Mouse (Mus musculus): ENCODE results near the gene Coch.

Gene Coch

DNA sequence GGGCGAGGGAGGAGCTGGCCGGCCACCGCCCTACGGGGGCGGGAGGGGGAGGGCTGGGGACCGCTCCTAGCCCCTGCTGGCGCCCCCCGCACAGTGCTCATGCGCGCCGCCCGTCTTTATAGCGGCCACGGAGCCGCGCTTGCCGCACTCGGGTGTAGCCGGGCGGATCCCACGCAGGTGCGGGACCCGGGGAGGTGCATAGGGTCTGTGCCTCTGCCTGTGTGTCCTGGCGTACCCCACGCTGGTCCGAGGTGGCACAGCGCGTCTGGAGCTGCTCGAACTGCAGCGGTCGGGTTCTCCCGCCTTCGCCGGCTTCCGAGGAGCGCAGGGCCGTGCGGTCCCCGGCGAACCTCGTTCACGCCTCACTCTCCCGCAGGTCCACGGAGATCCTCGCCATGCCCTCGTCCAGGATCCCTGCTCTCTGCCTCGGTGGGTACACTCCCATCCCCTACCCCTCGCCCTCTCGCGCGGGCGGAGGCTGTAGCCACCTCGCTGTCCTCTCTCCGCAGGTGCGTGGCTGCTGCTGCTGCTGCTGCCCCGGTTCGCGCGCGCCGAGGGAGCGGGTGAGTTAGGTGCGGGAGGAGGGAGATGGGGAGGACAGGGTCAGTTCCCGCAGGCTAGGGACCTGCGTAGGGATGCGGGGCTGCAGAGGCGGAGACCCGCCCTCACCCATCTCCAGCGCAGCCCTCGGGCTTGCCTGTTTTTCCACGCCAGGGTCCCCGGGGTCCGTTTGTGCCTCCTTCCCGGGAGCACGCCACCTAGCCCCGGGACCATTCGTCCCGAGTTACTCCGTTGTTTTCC lies at the start of gene Coch:
Coch (plus strand) TSS at position 113 of the 801 bp plus-strand sequence.
- no peak for TF ChIP-seq GATA4 (IDR thresholded peaks at IDR 0.05; ENCODE audit: insufficient replicate concordance, low read length)

DNA sequence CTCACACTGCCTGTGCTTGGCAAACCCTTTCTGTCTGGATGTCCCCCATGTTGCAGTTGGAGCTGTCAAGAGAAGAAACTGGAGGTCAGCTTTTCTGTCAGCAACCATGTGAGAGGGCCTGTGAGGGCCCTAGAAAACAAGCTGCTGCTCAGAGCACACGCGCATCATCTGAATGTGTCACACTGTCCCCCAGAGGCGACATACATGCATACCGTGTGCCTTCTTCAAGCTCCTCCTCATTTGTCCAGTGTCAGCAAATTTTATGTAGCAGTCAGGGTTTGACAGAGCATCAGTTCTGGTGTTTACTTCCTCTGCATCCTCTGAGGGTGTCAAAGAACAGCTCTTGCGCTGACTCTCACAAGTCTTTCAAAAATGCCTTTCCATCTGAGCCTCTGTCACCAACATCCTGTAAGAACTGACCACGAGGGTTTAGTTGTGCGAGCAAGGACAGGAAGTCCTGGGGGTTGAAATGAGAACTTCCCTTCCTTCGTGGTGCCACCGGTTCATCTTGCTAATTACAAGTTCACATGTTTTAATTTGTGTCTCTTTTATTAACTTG lies 49.7 kb upstream of the Coch start:
- TF ChIP-seq GATA4 (IDR thresholded peaks at IDR 0.05; ENCODE audit: insufficient replicate concordance, low read length): no peak

DNA sequence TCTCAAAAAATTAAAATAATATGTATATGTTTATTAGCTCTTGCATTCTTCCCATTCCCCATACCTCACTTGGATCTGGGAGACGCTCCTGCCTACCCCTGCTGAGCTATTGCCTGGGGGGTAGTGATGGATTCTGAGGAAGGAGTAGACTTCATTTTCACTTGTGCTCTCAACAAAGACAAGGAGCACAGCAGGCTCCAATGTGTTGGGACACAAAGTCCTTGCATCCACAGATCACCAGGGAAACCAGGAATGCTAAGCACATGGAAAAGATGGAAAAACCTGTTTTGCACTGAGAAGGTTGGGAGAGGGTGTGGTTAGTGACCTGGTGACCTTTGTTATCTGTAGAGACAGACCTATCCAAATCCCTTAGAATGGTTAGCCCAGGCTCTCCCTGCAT lies 38.1 kb upstream of the Coch start:
- TF ChIP-seq GATA4 (IDR thresholded peaks at IDR 0.05; ENCODE audit: insufficient replicate concordance, low read length): no peak

DNA sequence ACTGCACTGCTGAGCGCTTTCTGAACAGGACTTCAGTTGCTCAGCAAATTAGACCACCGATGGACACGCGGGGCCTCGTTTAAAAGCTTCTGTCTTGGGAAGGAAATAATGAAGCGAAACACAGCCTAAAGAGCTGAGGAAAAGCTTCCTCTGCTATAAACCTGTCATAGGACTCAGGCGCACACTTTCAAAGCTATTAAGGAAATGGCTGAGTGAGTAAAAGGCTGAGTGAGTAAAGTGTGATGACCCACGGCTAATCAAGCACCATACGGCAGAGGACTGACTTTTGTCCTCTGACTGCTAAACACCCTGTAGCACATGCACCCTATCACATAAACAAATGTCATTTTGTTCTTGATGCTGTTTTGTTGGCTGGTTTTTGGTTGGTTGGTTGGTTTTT lies 31.7 kb upstream of the Coch start:
- TF ChIP-seq GATA4 (IDR thresholded peaks at IDR 0.05; ENCODE audit: insufficient replicate concordance, low read length): no peak

DNA sequence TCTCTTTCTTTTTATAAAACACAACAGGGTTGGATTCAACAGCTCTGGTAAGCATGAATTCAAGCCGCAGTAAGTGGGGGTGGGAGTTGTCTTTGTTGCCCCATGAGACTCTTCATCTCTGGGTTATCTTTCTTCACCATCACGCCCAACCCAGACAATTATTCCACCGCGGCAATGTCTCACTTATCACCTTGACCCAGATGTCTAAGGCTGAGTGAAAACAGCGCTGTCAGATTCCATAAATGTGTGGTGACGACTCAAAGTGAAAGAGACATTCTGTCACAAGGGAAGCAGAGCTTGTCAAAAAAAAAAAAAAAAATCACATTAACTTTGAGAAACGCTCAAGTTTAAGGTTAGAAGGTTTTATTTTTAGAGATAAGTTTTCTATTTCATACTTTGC lies 25.9 kb upstream of the Coch start:
- TF ChIP-seq GATA4 (IDR thresholded peaks at IDR 0.05; ENCODE audit: insufficient replicate concordance, low read length): no peak

DNA sequence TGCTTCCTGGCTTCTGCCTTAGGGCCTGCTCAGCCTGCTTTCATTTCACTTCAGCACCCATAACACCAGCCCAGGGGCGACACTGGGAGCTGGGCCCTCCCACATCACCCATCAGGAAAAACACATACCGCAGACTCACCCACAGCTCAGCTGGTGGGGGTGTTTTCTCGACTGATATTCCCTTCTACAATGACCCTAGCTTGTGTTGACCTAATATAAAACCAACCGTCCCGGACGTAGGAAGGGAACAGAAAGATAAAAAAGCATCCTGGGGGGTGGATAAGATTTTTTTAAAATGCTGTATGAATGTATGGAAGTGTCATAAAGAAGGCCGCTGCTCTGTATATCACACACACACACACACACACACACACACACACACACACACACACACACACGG lies 23.7 kb upstream of the Coch start:
- no peak for TF ChIP-seq GATA4 (IDR thresholded peaks at IDR 0.05; ENCODE audit: insufficient replicate concordance, low read length)

DNA sequence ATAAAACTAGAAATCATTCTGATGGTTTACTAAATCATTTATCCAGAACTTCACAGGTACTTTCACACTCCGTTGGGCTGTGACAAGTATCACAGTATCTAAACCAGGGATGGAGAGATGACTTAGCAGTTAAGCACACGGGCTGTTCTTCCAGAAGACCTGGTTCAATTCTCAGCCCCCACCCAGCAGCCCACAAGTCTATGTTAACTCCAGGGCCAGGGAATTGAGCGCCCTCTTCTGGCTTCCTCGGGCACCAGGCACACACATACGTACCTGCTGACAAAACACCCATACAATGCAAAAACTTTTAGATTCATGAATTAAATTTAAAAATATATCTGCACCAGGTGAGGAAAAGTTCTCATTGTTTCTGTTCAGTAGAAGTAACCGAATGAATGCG lies 23.2 kb upstream of the Coch start:
- no peak for TF ChIP-seq GATA4 (IDR thresholded peaks at IDR 0.05; ENCODE audit: insufficient replicate concordance, low read length)

DNA sequence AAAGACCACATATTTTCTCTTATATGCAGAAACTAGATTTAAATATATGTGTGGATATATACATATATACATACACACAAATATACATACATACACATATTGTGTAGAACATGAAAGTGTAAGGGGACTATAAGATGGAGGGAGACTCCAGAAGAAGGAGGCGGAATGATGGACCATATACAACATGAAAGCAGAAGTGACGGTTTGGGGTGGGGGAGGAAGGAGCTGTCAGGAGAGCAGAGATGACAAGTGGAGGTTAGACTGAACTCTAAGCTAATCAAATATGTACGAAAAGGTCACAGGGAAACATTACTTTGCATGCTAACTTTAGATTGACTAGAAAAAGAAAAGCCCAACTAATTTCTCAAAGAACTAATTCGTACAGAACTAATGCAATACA lies 20.5 kb upstream of the Coch start:
- no peak for TF ChIP-seq GATA4 (IDR thresholded peaks at IDR 0.05; ENCODE audit: insufficient replicate concordance, low read length)

DNA sequence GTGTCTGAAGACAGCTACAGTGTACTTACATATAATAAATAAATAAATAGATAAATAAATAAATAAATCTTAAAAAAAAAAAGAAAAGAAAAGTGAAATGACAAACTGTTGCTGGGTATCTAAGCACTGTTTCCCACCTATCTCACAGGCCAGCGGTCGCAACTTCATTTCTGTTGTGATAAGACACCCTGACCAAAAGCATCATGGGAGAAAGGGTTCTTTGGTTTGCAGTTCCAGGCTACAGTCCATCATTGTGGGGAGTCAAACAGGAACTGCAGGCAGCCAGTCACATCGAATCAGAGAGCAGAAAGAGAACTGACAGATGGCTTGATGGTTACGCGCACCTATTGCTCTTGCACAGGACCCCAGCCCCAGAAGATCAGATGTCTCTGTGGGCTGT lies 3.9 kb upstream of the Coch start:
- TF ChIP-seq GATA4 (IDR thresholded peaks at IDR 0.05; ENCODE audit: insufficient replicate concordance, low read length): no peak

DNA sequence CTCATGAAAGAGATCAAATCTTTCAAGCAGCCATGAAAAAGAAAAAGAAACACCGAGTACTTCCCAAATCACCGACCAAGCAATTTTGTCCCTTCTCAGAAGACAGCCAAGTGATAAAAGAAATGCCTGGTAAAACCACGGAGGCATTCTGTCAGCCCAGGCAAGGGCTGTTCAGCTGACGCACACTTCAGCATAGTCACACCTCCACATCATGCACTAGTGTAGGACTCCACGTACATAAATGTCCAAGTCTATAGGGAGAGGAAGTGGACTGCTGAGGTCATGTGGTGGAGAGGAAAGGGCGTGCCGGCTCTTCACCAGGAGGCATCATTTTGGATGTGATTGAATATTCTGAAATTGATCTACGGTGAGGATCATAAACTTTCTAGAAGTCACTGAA lies 1.2 kb upstream of the Coch start:
- TF ChIP-seq GATA4 (IDR thresholded peaks at IDR 0.05; ENCODE audit: insufficient replicate concordance, low read length): no peak

DNA sequence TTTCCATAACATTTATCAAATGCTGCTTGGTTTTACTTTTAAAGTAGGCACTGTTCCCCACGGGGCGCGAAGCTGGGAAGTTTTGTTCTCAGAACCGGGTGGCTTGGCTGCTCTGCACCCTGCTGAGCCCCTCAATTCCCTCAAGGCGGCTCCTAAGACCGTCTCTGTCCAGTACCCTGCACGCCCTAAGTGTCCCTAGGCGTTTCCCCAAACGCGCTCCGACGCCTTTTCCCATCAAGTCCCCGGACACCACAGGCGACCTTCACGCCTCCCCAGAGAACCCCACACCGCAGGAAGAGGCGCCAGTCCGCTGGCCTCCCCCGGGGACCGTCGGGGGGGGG lies 283 bp upstream of the Coch start:
- TF ChIP-seq GATA4 (IDR thresholded peaks at IDR 0.05; ENCODE audit: insufficient replicate concordance, low read length): no peak

DNA sequence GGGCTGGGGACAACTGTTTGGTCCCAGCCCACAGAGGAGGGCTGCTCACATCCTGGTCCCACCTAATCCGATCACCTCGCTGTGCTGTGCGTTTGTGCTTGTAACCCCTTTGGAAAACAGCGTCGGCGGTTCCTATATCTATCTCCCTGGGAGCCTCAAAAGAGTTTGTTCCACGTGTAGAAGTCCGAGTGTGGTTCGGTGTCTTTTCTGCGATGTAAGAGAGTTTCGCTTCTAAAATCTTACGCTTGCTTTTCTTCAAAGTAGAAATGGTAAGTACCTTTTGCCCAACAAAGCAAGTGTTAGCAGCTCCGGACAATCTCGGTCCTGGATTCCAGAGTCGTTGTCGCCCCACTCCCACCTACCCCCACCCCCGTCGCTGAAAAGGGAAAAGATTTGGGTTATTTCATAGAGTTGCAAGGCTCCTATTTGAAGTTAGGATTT lies 909 bp downstream of the Coch start:
- no peak for TF ChIP-seq GATA4 (IDR thresholded peaks at IDR 0.05; ENCODE audit: insufficient replicate concordance, low read length)

DNA sequence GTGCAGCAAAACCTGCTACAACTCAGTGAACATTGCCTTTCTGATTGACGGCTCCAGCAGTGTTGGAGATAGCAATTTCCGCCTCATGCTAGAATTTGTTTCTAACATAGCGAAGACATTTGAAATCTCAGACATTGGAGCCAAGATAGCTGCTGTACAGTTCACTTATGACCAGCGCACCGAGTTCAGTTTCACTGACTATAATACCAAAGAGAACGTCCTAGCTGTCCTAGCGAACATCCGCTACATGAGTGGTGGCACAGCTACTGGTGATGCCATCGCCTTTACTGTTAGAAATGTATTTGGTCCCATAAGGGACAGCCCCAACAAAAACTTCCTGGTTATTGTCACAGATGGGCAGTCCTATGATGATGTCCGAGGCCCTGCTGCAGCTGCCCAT lies 10.2 kb downstream of the Coch start:
- no peak for TF ChIP-seq GATA4 (IDR thresholded peaks at IDR 0.05; ENCODE audit: insufficient replicate concordance, low read length)

DNA sequence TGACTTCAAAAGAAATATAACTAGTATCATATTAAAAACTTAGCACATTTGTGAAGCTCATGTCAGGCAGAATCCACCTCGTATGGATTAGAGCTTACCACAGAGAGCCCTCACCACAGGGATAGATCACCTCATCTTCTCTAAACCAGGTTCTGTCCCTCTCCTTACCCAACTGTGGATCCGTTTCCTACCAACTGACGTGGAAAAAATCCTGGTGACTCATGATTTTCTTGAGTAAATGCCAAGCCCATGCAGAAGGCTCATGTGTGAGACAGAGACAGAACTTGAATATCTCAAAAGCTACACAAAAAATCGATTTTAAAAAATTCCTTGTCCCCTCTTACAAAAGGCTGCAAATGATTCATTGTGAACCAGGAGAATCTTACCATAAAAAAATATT lies 13.0 kb downstream of the Coch start:
- TF ChIP-seq GATA4 (IDR thresholded peaks at IDR 0.05; ENCODE audit: insufficient replicate concordance, low read length): no peak

DNA sequence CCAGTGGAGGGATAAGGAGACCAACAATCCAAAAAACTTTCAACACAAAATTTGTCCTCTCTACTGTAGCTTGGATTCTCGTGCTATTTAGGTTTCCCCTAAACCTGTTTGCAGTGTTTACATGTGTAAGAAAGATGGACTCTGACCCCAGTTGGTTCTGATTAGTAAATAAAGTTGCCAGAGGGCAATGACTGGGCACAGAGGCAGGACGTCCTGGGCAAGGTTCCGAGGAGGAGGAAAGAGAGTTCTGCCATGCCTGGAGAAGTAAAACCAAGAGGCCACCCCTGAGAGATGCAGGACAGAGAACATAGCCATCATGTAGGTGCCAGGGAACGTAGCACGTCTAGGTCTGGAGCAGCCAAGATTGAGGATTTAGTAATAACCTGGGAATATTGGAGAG lies 19.2 kb downstream of the Coch start:
- no peak for TF ChIP-seq GATA4 (IDR thresholded peaks at IDR 0.05; ENCODE audit: insufficient replicate concordance, low read length)

DNA sequence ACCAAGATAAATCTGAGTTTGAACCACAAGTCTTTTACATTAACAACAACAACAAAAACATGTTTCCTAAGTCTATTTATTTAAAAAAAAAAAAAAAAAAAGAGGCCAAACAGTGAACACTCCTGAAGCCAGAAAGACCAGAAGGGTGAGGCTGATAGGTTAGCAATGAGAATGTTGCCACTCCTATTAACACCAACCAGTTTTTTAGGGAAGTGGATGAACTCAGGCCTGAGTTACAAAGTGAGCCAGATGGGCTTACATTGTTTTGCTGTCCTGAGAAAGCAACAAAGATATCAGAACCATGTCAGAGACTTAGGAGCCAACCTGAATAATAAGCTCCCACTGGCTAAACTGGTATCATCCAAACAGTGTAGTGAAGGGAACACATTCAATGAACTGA lies 27.4 kb downstream of the Coch start:
- no peak for TF ChIP-seq GATA4 (IDR thresholded peaks at IDR 0.05; ENCODE audit: insufficient replicate concordance, low read length)

DNA sequence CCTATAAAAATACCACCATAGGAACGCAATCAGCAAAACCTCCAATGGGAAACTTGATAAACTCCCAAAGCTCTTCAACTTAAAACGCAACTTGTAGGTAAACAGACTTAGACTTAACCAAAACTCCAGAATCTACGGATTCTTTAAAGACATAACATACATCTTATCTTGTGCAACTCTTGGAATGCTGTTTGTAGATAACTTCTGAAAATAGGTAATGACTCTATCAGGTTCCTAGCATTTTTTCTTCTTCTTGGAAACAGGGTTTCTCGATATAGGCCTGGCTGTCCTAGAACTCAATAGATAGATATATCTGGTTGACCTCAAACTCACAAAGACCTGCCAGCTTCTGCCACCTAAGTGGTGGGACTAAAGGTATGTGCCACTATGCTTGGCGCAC lies 28.0 kb downstream of the Coch start:
- TF ChIP-seq GATA4 (IDR thresholded peaks at IDR 0.05; ENCODE audit: insufficient replicate concordance, low read length): no peak
